Mouse (Mus musculus) hindlimb bud, embryonic 11.5 days (tissue): ENCODE results near the gene Nudt13.
A peak's percentile ranks its signal among the peaks of the same experiment; 100 is the strongest.
"Not testable (repeated sequence)": the region's sequence is repeated elsewhere in the genome, so short reads cannot be mapped to it uniquely, and the experiment has no call there.

Experiments used
- DNase-seq: peaks from one replicate; pipeline ENCODE4 v3.0.0-alpha.2; 2012; ENCODE audit warnings: low read depth, low spot score; ENCODE audit errors: extremely low spot score

The Nudt13 gene

GRCm38 (mm10) chr14:20294117-20294892 lies at the start of gene Nudt13:
TSS of gene Nudt13 (plus strand) at chr14:20294697.
- DNase-seq = peak; percentile 93

- DNase-seq = no peak
Measured at GRCm38 (mm10) chr14:20245318-20245717, 49.2 kb upstream of the Nudt13 start.

GRCm38 (mm10) chr14:20245861-20246260 lies 48.6 kb upstream of the Nudt13 start:
- DNase-seq = no peak

- DNase-seq = no peak
Measured at GRCm38 (mm10) chr14:20246811-20247266, 47.7 kb upstream of the Nudt13 start.

GRCm38 (mm10) chr14:20248001-20248400 lies 46.5 kb upstream of the Nudt13 start:
- no peak for DNase-seq

GRCm38 (mm10) chr14:20250237-20251171 lies 44.0 kb upstream of the Nudt13 start:
- no peak for DNase-seq

- DNase-seq = peak; percentile 46
Measured at GRCm38 (mm10) chr14:20258185-20259113, 36.0 kb upstream of the Nudt13 start.

GRCm38 (mm10) chr14:20262346-20262745 lies 32.2 kb upstream of the Nudt13 start:
- no peak for DNase-seq

GRCm38 (mm10) chr14:20268421-20268820 lies 26.1 kb upstream of the Nudt13 start:
- DNase-seq = no peak

- no peak for DNase-seq
Measured at GRCm38 (mm10) chr14:20269082-20269809, 25.3 kb upstream of the Nudt13 start, which contains the start of gene Kcnk16. TSS of gene Kcnk16 (minus strand) at chr14:20269199.

- no peak for DNase-seq
Measured at GRCm38 (mm10) chr14:20291391-20291790, 3.1 kb upstream of the Nudt13 start.

GRCm38 (mm10) chr14:20294947-20295346 lies 450 bp downstream of the Nudt13 start:
- no peak for DNase-seq

GRCm38 (mm10) chr14:20297616-20298015 lies 3.1 kb downstream of the Nudt13 start:
- no peak for DNase-seq

GRCm38 (mm10) chr14:20298131-20298530 lies 3.6 kb downstream of the Nudt13 start:
- no peak for DNase-seq

- not testable (repeated sequence) for DNase-seq
Measured at GRCm38 (mm10) chr14:20305085-20305484, 10.6 kb downstream of the Nudt13 start.

GRCm38 (mm10) chr14:20315137-20315536 lies 20.6 kb downstream of the Nudt13 start:
- DNase-seq = no peak

- no peak for DNase-seq
Measured at GRCm38 (mm10) chr14:20319420-20319819, 24.9 kb downstream of the Nudt13 start.

- no peak for DNase-seq
Measured at GRCm38 (mm10) chr14:20324196-20324595, 29.7 kb downstream of the Nudt13 start.

GRCm38 (mm10) chr14:20328474-20328873 lies 34.0 kb downstream of the Nudt13 start:
- DNase-seq = no peak

- DNase-seq = no peak
Measured at GRCm38 (mm10) chr14:20331316-20331715, 36.8 kb downstream of the Nudt13 start.
